Mouse (Mus musculus) v-Abl transformed pro-B cells (cell line): ENCODE data around the gene Gse1.

Source experiments
- in situ Hi-C, 2 experiments: fragments of 400-800 bp; cut with MboI; formaldehyde crosslinking; loops; one replicate each; pipeline ENCODE4 v1.15.1; 2025; ENCODE audit not compliant: unreplicated experiment in 2 of 2

The Gse1 gene

DNA sequence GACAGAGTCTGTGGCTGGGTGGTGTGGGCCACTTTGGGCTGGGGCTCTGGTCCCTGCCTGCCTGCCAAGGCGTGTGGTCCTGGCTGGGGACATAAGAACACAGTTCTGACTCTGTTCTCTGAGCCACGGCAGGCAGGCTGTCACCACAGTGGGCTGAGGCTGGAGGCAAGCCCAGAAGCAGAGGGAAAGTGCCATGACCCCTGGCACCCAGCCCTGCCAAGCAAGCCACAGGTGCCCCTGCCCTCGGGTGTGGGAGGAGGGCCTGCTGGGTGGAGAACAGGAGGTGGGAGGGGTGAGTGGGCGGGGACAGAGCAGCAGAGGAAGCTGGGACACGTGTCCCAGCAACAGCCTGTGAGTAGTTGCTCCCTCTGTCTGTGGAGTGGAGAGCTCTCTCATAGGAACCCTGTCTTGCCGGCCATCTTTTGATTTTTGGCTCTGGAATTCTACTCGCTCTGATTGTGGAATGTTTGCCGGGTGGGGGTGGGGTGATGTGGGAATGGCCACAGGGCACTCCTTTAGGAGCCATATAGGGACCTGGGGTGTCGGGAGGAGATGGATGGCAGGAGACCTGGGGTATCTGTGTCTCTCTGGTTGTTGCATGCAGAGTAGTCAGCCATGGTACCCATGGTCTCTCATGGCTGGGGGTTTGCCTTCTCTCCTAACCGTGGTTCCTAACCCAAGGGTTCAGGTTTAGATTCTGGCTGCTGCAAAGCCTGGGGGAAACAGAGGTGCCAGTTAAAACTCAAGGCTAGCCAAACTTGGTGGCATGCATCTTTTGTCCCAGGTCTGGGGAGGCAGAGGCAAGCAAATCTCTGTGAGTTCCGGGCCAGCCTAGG is 140.8 kb downstream of the Gse1 start:
- in situ Hi-C loops, result no loop called here

DNA sequence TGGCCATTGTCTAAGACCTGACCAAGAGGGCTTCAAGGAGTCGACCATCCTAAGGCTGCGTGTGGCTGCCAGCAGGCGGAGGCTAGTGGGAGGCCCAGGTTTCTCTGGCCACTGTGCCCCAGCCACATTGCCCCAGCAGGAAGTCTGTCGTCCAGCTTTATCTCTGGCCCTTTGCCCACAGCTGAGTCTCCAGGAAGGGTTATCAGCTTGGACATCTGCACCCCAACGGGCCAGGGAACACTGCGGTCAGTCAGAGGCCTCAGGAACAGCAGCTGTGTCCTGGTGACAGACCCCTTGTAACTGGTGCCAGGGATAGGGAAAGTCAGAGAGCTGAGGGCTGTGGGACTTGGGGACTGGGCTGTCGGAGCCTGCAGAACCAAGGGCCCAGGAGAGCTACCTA is 141.7 kb downstream of the Gse1 start:
- in situ Hi-C loops, result no loop called here

DNA sequence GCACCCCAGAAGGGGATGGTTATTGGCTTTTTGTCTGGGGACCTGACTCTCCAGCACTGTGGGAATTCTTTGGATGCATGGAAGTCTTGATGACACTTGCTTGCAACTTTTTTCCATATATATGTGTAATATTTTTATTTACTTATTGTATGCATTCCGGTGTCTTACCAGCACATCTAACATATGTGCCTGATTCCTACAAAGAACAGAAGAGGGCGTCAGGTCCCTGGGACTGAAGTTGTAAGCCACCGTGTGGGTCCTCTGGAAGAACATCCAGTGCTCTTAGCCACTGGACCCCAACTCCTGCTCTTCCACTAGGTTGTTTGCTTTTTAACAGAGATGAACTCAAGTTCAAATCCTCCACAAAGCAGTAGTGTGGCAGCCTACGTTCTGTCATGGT is 142.2 kb downstream of the Gse1 start:
- in situ Hi-C loops, result no loop called here

DNA sequence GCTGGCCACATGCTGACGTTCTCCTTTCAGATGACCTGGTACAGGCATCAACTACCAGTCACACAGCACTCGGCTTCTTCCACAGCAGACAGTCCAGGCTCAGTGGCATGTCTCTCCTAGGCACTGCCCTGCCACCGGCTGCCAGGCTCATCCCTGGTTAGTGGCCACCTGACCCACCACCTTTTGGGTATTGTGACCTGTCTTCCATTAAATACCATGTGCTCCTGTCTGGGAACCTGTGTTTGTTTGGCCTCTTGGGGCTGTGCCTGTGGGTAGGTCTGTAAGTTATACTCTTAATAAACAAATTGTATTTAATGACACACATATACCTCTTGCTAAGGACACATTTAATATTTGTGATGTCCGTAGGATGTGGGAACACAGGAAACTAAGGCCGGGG is 142.9 kb downstream of the Gse1 start:
- in situ Hi-C loops, result no loop called here

DNA sequence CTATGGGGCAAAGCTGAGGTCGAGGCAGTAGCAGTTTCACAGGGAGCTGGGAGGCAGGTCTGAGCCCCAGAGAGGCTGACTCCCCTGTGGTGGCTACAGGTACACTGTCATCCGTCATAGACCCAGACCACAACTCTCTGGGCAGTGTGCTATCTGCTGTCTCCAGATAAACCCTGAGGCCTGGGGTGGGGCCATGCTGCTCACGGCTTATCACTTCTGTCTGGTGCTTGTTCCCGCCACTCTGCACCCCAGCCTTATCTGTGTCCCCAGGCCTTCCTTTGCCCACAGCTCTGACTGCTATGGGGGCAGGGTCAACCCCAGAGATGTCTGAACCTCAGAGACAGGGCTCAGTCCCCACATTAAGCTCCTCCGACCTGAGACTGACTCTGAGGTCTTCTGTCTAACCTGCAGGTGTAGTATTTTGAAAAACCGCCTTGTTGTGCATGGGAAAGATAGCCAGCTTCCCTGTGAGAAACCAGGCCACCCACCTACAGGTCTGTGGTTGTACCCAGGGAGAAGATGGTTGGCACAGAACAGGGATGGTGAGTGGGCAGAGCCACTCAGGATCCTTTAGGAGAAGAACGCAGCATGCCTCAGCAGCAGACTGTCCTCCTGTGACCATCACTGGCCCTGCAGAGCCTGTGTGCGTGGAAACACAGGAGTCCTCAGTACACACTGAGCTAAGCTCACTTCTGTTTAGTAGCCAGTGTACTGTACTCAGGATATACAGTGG is 143.6 kb downstream of the Gse1 start:
- in situ Hi-C loops, result no loop called here

DNA sequence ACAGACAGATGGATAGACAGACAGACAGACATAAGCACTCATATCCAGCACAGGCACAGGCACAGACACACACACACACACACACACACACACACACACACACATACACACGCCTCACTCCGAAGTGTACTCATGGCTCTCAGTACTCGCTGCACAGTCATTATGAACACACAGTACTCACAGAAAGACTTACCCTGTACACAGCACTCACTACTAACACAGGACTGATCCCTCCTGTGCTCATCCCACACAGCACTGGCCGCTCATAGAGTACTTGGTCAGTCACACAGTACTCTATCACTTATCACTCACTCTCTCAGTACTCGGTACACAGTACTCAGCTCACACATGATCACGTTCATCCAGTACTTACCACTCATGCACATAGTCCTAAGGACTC is 144.4 kb downstream of the Gse1 start:
- in situ Hi-C loops, result no loop called here

DNA sequence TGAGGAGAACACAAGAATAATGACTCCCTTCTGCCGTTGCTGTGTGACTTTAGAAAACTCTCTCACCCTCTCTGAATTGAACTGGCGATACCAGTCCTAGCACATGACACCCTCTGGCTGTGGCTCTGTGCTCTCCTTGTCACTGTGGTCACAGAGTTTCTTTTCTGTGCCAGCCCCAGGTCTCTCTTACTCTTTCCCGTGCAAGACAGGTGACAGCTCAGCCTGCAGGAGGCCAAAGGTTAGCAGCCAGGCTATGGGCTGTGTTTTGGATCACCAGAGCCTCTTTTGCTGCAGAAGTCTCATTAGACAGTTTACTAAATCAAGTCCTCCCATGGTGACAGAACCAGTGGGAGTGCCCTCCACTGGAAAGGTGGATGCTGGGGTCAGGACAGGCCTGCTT is 145.4 kb downstream of the Gse1 start:
- in situ Hi-C loops, result no loop called here

DNA sequence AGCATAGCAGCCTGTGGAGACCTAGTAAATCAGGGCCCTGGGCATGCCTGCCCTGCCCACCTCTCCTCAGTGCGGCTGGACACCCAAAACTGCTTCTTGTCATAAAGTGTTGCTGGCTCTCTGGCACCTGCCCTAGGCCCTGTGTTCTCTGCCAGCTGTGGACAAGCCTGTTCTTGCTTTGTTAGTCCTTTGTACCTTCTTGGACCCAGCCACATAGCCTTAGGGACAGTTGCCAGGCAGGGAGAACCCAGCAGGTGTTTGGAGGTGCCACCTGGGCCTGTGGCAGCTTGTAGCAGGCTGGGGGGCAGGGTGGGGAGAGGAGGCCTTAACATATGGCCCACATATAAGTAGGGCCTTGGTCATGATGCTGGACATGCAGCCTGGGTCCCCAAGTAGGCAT is 145.8 kb downstream of the Gse1 start:
- in situ Hi-C loops, result no loop called here

DNA sequence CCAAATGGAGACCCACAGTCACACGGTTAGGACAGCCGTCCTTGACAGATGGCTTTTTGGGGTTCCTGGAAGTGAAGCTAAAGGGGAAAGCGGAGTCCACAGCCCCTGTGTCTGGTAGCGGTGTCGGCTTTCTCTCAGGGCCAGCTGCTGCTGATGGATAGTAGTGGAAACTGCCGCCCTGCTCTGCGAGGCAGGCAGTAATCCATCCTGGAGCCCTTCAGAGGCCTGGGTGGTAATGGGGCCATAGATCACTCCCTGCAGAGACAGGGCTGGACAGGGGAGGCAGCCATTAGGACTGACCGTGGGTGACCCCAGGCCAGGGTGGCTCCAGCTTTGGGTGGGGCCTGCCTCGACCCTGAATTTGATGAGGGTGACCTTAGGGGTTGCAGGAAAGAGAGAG is 146.3 kb downstream of the Gse1 start:
- in situ Hi-C loops, result no loop called here

DNA sequence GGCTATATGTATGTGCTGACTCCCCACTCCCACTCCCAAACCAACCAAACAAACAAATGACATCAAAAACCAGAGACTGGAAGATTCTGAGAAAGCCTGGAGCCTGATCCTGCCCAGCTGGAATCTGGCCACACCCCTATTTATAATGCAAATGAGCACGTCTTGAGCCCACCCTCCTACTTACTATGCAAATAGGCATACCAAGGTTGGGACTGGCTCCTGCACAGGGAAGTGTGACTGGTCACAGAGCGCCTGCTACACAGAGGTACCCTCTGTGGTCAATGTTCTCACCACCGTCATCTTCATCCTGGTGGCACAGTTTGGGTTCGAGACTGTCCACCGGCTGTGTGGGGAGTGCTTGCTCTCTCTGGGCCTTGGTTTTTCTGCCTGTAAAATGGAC is 146.9 kb downstream of the Gse1 start:
- in situ Hi-C loops, result no loop called here

DNA sequence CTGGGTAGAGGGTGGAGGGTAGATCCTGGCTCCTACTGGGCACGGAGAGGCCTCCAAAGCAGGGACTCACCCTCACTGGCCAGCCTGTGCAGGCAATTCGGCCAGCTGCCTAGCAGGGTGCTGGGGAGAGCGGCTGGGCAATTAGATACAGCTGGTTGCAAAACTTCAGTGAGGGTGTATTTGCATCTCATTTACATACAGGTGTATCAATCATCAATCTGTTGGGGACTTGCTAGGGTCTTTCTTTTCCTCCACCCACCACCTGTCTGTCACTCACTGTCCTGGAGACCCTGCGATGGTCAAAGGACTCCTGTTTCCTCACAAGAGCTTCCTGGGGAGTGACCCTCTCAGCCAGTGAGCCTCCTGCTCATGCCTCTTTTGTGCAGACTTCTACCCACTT is 148.0 kb downstream of the Gse1 start:
- in situ Hi-C loops, result no loop called here

DNA sequence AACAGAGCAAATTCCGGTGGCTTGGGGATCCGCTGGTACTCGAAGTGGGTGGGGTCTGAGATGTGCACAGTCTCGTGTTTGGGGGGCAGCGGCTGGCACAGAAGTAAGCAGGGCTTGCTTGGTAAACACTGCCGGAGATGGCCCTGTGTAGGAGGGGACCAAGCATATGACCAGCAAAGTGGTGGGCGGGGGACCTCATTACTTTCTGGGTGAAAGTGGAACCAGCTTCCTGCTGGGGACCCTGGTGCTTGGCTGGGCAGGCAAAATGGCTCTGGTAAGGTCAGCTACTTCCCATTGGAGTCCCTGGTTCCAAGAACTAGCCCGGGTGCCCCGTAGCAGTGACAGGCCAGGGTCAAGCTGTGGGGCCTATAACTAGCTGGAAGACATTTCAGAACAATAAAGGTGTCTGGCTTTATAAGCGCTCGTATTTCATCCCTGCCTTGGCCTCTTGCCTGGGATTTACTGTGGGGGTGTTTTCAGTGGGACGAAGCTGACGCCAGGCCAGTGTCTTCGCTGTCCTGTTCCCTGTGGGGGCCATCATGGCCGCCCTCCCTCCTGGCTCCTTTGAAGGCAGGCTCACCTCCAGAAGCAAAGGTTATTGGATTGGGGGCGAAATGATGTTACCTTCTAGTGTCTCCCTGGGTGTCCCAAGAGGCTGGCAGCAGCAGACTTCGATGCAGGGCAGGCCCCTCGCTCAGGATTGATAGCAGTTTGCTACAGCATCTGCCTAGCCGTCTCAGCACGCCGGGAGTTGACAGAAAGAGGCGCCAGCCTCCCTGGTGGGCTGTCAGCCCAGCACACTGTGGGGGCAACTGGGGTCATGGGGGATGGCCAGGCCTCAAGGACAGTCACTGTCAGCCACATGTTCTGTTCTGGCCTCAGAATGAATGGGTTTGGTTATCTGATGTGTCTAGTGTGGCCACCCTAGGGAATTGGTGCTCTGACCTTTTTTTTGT is 148.9 kb downstream of the Gse1 start:
- in situ Hi-C loops, result no loop called here

DNA sequence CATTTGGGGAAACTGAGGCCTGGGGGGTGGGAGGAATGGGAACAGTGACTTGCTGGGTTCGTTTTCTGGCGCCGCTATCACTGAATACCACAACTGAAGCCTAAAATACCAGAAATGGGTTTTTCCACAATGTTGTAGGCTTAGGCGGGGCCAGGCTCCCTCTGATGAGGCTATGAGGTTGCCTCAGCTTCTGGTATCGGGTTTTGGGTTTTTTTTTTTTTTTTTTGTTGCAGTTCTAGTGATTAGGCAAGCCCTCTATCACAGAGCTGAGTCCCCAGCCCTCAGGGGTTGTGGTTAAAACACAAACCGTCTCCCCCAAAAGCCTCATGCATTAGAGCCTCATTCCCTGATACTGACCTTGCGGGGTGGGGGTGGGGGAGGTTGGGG is 149.5 kb downstream of the Gse1 start:
- in situ Hi-C loops, result no loop called here

DNA sequence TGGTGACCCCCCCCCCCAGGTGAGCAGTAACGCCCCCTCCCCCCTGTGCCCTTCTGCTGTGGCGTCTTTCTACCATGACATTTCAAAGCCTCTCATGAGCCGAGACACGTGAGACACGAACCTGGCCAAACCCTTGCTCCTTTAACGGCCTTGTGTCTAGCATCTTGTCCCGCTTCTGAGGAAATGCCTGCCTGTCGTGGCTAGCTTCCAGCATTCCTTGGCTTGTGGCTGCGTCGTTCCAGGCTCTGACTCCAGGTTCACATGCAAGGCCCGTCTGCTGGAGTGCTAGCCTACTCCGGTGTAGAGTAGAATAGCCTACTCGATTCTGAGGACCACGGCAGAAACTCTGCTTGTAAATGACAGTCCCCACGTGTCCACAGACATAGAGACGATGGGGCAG is 150.1 kb downstream of the Gse1 start:
- in situ Hi-C loops, result no loop called here

DNA sequence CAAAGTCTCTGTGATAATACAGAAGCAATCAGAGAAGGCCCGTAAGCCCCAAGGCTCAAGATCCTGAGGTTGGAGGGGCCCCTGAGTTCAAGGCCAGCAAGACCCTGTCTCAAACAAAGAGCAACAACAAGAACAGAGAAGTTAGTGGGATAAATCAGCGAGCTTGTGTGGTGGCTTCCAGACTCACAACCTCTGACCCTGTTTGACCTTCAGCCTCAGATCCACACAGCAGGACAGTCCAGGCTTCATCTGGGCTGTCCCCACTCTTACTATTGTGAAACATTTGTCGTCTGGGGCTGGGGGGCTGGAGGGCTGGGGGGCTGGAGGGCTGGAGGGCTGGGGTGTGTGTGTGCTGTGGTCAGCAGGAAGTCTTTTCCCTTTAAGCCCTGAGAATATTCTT is 150.8 kb downstream of the Gse1 start:
- in situ Hi-C loops, result no loop called here

DNA sequence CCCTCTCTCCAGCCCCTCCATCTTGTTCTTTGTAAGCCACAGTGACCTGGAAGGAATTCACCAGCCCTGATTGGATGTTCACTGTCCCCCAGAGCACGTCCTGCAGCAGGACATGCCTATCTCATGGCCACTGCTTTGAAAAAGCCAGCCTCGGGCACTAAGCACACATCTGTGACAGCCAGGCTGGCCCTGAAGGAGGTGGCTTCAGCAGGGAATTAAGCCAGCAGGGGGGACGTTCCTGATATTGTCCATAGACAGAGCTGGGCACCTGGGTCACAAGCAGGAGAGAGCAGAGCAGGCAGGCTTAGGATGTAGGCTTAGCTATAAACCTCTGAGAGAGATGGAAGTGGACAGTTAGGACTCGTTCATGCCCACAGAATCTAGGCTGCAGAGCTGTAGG is 153.6 kb downstream of the Gse1 start:
- in situ Hi-C loops, result no loop called here

DNA sequence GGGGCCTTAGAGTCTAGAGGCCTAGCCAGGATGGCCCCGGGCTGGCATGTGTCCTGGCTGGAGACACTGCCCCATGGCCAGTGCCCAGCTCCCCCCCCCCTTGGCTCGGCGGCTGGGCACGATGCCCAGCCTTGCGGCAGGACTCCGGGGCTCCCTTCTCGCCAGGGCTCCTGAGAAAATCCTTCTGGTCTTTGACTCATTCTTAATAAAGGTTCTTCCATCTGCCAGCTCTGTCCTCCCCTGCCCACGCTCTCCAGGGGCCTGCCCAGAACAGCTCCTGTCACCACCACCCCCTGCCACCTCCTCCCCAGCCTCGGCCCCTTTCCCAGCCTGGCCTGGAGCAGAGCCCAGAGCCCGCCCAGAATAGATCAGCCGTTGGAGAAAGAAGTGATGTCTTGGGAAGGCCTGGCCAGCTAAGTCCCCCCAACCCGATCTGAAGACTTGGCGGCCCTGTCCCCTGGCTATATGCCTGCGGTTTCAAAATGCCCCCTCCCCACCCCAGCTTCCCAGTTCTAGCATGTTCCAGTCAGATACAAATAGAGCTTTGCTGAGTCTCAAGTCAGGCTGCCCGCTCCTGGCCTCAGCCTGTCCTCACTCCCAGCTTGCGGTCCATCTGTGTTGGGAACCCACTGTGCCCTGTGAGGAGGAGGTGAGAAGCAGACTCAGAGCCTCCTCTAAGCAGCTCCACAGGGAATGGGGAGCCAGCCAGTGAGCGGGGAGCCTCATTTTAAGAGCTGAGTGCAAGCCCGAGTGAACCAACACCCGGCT is 154.4 kb downstream of the Gse1 start:
- in situ Hi-C loops, result no loop called here

DNA sequence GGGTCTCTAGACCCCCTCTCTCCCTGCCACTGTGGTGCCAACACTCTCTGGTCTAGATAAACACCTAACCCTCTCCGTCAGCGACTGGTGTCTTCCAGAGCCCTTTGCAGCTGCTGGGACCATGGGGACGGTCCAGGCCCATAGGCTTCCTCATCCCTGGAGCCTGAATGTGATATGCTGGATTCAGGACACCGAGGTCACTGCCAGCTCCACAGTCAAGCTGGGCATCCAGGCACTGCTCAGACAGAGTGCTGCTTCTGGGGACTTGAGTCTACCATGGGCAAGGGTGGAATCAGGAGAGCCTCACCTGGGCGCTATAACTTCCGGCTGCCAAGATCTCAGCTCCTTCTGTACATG is 154.9 kb downstream of the Gse1 start:
- in situ Hi-C loops, result no loop called here

DNA sequence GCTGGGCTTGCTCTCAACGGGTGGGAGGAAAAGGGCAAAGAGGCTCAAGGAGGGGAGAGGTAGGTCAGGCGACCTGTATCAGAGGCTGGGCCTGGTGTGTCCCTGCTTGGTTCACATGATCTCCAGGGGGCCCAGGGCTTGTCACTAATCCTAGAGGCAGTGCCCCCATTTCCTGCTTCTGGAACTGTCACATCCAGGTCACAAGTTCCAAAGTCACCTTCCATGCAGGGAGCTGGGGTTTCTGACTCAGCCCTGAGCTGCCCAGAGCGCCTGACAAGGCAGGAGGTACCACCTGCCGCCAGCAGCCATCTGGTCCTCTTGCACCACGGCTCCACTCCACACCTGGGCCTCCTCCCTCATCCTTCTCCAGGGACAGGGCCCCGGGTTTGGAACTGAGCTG is 155.5 kb downstream of the Gse1 start:
- in situ Hi-C loops, result no loop called here

DNA sequence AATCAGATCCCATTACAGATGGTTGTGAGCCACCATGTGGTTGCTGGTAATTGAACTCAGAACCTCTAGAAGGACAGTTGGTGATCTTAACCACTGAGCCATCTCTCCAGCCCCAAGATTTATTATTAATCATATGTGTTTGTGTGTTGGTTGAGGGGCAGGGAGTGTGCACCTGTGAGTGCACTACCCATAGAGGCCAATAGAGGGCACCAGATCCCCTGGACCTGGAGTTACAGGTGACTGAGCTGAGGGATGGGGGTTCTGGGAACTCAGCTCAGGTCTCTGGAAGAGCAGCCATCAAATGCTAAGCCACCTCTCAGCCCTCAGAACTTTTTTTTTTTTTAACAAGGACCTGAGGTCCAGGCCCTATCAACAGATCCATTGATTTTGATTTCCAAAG is 156.5 kb downstream of the Gse1 start:
- in situ Hi-C loops, result no loop called here

DNA sequence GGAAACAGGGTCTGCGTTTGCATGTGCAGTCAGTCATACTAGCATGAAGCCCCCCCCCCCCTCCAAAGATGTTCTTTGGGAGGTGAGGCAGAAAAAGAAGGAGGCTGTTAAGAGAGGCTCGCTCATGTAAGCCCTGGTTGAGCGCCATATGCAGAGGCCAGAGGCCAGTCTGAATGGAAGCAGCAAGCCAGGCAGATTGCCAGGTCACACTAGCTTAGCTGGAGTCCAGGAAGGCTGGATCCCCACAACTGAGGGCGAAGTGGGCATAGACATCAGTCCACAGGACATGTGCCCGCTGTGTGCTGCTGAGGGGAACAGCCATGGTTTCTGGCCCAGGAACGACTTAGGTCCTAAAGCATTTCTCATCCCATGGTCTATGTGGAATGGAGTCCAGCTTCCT is 160.0 kb downstream of the Gse1 start:
- in situ Hi-C loops, result no loop called here
